Mouse (Mus musculus): ENCODE results near the gene Elovl3. TPM values are rescaled to one million over a fixed set of nuclear protein-coding genes. Genes with fewer than 3 reads are reported as not detected.

Elovl3 gene
- total RNA-seq (2023), result not detected in 4 replicates

DNA sequence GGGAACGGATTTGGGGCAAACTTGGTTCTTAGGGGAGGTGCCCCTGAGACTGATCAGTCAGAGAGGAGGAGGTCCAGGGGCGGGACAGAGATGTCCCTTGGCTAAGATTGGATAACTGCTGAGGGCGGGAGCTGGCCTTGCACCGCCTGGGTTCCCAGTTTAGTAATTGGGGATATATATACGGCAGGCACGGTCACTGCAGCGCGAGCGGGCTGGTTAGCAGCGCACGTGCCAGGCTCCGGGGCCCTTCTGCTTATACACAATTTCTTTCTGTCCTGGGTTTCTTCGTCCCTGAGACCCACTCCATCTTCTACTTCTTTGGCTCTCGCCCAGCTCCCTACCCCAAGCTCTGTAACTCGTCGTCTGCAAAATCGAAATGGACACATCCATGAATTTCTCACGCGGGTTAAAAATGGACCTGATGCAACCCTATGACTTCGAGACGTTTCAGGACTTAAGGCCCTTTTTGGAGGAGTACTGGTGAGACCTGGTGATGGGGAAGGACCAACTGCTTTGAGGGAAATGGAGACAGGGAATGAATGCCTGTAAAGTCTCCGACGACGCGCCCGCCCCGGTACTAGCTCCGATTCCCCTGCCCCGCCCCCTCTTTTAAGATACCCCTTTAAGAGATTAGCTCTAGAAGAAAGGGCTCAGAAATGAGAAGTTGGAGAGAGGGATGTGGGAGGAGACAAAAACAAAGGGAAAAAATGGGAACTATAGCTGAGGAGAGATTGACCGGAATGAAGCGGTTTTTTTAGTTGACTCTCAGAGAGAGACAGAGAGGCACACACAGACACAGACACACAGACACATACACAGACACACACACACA is at the start of gene Elovl3:
Gene Elovl3, plus strand, starts transcription at position 204 of the 832 bp plus-strand sequence.

DNA sequence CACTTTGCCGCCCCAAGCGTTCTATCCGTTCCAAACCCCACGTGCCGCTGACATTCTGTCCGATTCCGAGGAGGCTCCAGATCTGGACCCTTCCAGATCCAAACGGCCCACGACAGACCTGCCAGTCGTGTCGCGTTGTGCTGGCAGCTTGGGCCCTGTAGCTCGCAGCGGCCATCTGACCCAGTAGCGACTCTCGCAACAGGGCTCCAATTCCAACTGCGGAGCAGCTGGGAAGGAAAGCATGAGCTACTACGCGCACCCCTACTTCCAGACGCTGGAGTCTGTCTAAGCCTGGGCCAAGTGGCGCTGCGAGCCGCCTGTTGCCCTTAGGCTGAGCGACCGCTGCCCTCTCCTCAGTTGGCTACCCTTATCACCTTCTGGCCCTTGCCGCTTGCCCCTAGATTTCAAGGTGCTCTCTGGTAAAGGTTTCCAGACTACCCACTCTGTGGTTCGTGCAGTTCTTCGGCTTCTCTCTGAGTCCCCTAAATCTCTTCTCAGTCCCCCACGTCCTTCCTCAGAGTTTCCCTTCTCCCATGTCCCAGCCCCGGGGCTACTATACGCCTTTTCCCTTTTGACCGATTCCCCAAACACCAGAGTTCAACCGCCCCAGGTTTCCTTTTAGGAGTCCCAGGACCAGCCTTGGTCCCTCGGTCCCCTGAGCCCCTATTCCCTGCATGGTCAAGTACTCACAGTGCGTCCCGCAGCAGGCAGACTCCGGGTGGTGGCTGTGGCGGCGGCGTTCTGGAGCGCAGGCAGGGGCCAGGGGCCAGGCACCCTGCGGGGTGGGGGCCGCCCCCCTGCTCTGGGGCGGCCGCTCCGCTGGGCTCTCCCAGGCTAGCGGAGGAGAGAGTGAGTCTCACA is 16.0 kb downstream of the Elovl3 start, which contains the start of gene Pitx3:
Gene Pitx3, minus strand, starts transcription at position 816 of the 861 bp plus-strand sequence.

DNA sequence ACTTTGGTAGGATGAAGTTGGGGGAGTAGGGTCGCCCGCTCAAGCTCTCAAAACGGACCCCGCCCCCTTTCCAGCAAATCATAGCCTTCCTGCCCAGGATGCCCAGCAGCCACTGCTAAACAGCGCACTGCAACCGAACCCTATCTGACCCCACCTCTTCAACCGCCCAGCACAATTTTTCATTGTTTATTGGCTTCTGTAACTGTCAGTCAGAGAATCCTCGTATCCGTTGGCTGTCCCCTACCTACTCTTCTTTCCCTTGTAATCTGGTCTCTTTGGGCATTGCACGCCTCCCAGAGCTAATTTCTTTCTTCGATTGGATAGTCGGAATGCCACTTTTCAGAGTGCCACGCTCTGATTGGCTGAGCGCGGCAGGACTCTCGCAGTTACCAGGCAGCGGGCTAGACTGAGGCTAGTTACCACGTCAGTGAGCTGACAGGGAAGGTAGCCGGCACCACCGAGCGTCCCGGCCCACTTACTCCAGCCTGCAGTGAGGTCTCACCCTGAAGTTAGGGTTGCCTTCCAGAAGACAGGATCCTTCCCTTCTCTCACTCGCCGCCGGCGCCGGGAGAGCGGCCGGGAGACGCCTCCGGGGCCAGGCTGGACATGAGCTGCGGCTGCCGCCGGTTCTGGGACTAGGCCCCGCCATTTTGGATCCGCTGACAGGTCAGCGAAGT is 20.6 kb downstream of the Elovl3 start, which contains the start of gene Gbf1:
Gene Gbf1, plus strand, starts transcription at position 383 of the 677 bp plus-strand sequence.

Other genes starting within 250 kb of the Elovl3 start
- 27.1 to 31.1 TPM (median 29.8 TPM) in 4 replicates for gene Armh3, start 133.4 kb upstream of the Elovl3 start, total RNA-seq (2023)
- 5.9 to 8.8 TPM (median 6.8 TPM) in 4 replicates for gene Hps6, start 128.4 kb upstream of the Elovl3 start, total RNA-seq (2023)
- 73.8 to 83.0 TPM (median 79.6 TPM) in 4 replicates for gene Pprc1, start 87.0 kb upstream of the Elovl3 start, total RNA-seq (2023)
- 226 to 244 TPM (median 231 TPM) in 4 replicates for gene Ldb1, start 86.7 kb upstream of the Elovl3 start, total RNA-seq (2023)
- gene Nolc1, start 56.0 kb upstream of the Elovl3 start, total RNA-seq (2023), result 84.7 to 96.1 TPM (median 89.8 TPM) in 4 replicates
- gene Pitx3, start 16.4 kb downstream of the Elovl3 start, total RNA-seq (2023), result not detected in 4 replicates
- 121 to 133 TPM (median 123 TPM) in 4 replicates for gene Gbf1, start 20.6 kb downstream of the Elovl3 start, total RNA-seq (2023)
- 239 to 257 TPM (median 249 TPM) in 4 replicates for gene Nfkb2, start 172.4 kb downstream of the Elovl3 start, total RNA-seq (2023)
- 0.35 to 1.3 TPM (median 0.73 TPM) in 4 replicates for gene Psd, start 195.3 kb downstream of the Elovl3 start, total RNA-seq (2023)
- gene Fbxl15, start 196.3 kb downstream of the Elovl3 start, total RNA-seq (2023), result 3.6 to 6.8 TPM (median 5.7 TPM) in 4 replicates
- 60.0 to 65.8 TPM (median 60.6 TPM) in 4 replicates for gene Cuedc2, start 206.8 kb downstream of the Elovl3 start, total RNA-seq (2023)
- 0.34 to 1.0 TPM (median 0.60 TPM) in 4 replicates for gene Mfsd13a, start 209.2 kb downstream of the Elovl3 start, total RNA-seq (2023)
- not detected in 4 replicates for gene 2310034G01Rik, start 218.4 kb downstream of the Elovl3 start, total RNA-seq (2023)

Data from B cell, adult 62 days (primary cell).